Mouse (Mus musculus) left cerebral cortex, adult 9 months (tissue): ENCODE measurements around the gene Fam163b.

Experiments used
- DNase-seq, 2 experiments: peaks; one replicate each; pipeline ENCODE4 v3.0.0; 2022; ENCODE audit warnings: low spot score in 2 of 2

The Fam163b gene

GRCm38 (mm10) chr2:27087581-27087980 is 54.7 kb downstream of the Fam163b start:
- DNase-seq, result no peak

- DNase-seq, result no peak
Measured at GRCm38 (mm10) chr2:27086483-27087010, 55.7 kb downstream of the Fam163b start.

- DNase-seq, result no peak
Measured at GRCm38 (mm10) chr2:27085801-27086200, 56.5 kb downstream of the Fam163b start.

- DNase-seq, result no peak
Measured at GRCm38 (mm10) chr2:27084963-27085362, 57.3 kb downstream of the Fam163b start.

GRCm38 (mm10) chr2:27083761-27084475 is 58.4 kb downstream of the Fam163b start:
- no peak for DNase-seq

- DNase-seq, result no peak
Measured at GRCm38 (mm10) chr2:27079649-27080048, 62.6 kb downstream of the Fam163b start.

- peak in 1 of 2 experiments; percentile 48 for DNase-seq
Measured at GRCm38 (mm10) chr2:27079152-27079584, 63.1 kb downstream of the Fam163b start, which contains the start of gene Adamtsl2. Gene Adamtsl2 (plus strand): TSS chr2:27079379.

- DNase-seq, result no peak
Measured at GRCm38 (mm10) chr2:27078312-27078711, 64.0 kb downstream of the Fam163b start.

- DNase-seq, result no peak
Measured at GRCm38 (mm10) chr2:27077655-27078244, 64.5 kb downstream of the Fam163b start.

GRCm38 (mm10) chr2:27075485-27075884 is 66.8 kb downstream of the Fam163b start:
- DNase-seq, result no peak

GRCm38 (mm10) chr2:27074804-27075203 is 67.5 kb downstream of the Fam163b start:
- DNase-seq, result no peak

- no peak for DNase-seq
Measured at GRCm38 (mm10) chr2:27073407-27073806, 68.9 kb downstream of the Fam163b start.

- DNase-seq, result no peak
Measured at GRCm38 (mm10) chr2:27071978-27072377, 70.3 kb downstream of the Fam163b start, which contains the start of gene Mymk. Gene Mymk (minus strand): TSS chr2:27072179.

GRCm38 (mm10) chr2:27071137-27071536 is 71.2 kb downstream of the Fam163b start:
- peak; percentile 46 to 91 for DNase-seq

- DNase-seq, result no peak
Measured at GRCm38 (mm10) chr2:27070247-27070813, 72.0 kb downstream of the Fam163b start.

GRCm38 (mm10) chr2:27069646-27070045 is 72.6 kb downstream of the Fam163b start:
- no peak for DNase-seq

- no peak for DNase-seq
Measured at GRCm38 (mm10) chr2:27067996-27068395, 74.3 kb downstream of the Fam163b start.

- no peak for DNase-seq
Measured at GRCm38 (mm10) chr2:27067124-27067523, 75.2 kb downstream of the Fam163b start.
